Mouse (Mus musculus): ENCODE measurements around the gene Frat1. TPM values are rescaled to one million over a fixed set of nuclear protein-coding genes. Genes with fewer than 3 reads are reported as not detected.

Frat1 gene
- polyA plus RNA-seq, 1 experiment from 2014 or later: 10.1 TPM

- H3K27me3 ChIP-seq (ENCODE audit: control insufficient read depth, insufficient read depth, low read length): peaks cover 6% of the 10 kb centered on the region; the same call in 1 of the 2 replicates
- H3K36me3 ChIP-seq (ENCODE audit: control insufficient read depth, insufficient read depth, low read length): no peaks in the 10 kb centered on the region
- H3K4me3 ChIP-seq (ENCODE audit: low read depth, low read length): no peak overlapping the region
- H3K4me1 ChIP-seq (ENCODE audit: control insufficient read depth, insufficient read depth, low read length): peaks cover 20% of the 10 kb centered on the region
- H3K9ac ChIP-seq (ENCODE audit: low read length): no peak overlapping the region; the same call in 1 of the 2 replicates
- H3K4me2 ChIP-seq: peak overlapping the region; percentile 21
- DNase-seq (ENCODE audit: low spot score, missing footprints) (peak; percentile 84), ATAC-seq (ENCODE audit: low FRiP score) (peak; percentile 49; the same call in 1 of the 2 replicates)
- no peak overlapping the region for H3K27ac ChIP-seq (ENCODE audit: low read depth, low read length)
- H3K9me3 ChIP-seq (ENCODE audit: control insufficient read depth, low read length): no peaks in the 10 kb centered on the region
- 5% methylated on average over 6 of the region's 6 CpGs for WGBS
Observed at GRCm38 (mm10) chr19:41835816-41836215, 6.0 kb downstream of the Frat1 start.

GRCm38 (mm10) chr19:41836719-41837118 is 6.9 kb downstream of the Frat1 start:
- Histone ChIP-seq H3K27ac (ENCODE audit: low read depth, low read length) (no peak overlapping the region), H3K4me1 (ENCODE audit: control insufficient read depth, insufficient read depth, low read length) (peaks cover 12% of the 10 kb centered on the region), H3K4me3 (ENCODE audit: low read depth, low read length) (no peak overlapping the region), H3K9me3 (ENCODE audit: control insufficient read depth, low read length) (no peaks in the 10 kb centered on the region), H3K36me3 (ENCODE audit: control insufficient read depth, insufficient read depth, low read length) (no peaks in the 10 kb centered on the region), H3K9ac (ENCODE audit: low read length) (no peak overlapping the region), H3K27me3 (ENCODE audit: control insufficient read depth, insufficient read depth, low read length) (peaks cover 3% of the 10 kb centered on the region; the same call in 1 of the 2 replicates), H3K4me2 (no peak overlapping the region)
- peak; percentile 83 for DNase-seq (ENCODE audit: low spot score, missing footprints)
- 50% methylated on average over 3 of the region's 3 CpGs for WGBS
- ATAC-seq (ENCODE audit: low FRiP score): no peak

GRCm38 (mm10) chr19:41837194-41837916 is 7.6 kb downstream of the Frat1 start:
- ATAC-seq (ENCODE audit: low FRiP score): no peak
- Histone ChIP-seq H3K4me3 (ENCODE audit: low read depth, low read length) (no peak overlapping the region), H3K27ac (ENCODE audit: low read depth, low read length) (no peak overlapping the region), H3K27me3 (ENCODE audit: control insufficient read depth, insufficient read depth, low read length) (no peaks in the 10 kb centered on the region), H3K36me3 (ENCODE audit: control insufficient read depth, insufficient read depth, low read length) (no peaks in the 10 kb centered on the region), H3K4me2 (no peak overlapping the region), H3K4me1 (ENCODE audit: control insufficient read depth, insufficient read depth, low read length) (peaks cover 7% of the 10 kb centered on the region; the same call in 1 of the 2 replicates), H3K9me3 (ENCODE audit: control insufficient read depth, low read length) (no peaks in the 10 kb centered on the region), H3K9ac (ENCODE audit: low read length) (no peak overlapping the region)
- 78% methylated on average over 9 of the region's 9 CpGs for WGBS
- peak; percentile 83 for DNase-seq (ENCODE audit: low spot score, missing footprints)

- Histone ChIP-seq H3K27ac (ENCODE audit: low read depth, low read length) (no peak overlapping the region), H3K36me3 (ENCODE audit: control insufficient read depth, insufficient read depth, low read length) (no peaks in the 10 kb centered on the region), H3K4me1 (ENCODE audit: control insufficient read depth, insufficient read depth, low read length) (peaks cover 7% of the 10 kb centered on the region; the same call in 1 of the 2 replicates), H3K4me2 (no peak overlapping the region), H3K4me3 (ENCODE audit: low read depth, low read length) (no peak overlapping the region), H3K27me3 (ENCODE audit: control insufficient read depth, insufficient read depth, low read length) (no peaks in the 10 kb centered on the region), H3K9ac (ENCODE audit: low read length) (no peak overlapping the region), H3K9me3 (ENCODE audit: control insufficient read depth, low read length) (no peaks in the 10 kb centered on the region)
- DNase-seq (ENCODE audit: low spot score, missing footprints): no peak
- ATAC-seq (ENCODE audit: low FRiP score): no peak
- WGBS: 67% methylated on average over 4 of the region's 4 CpGs
Observed at GRCm38 (mm10) chr19:41837917-41838261, 8.1 kb downstream of the Frat1 start.

GRCm38 (mm10) chr19:41838808-41839207 is 9.0 kb downstream of the Frat1 start:
- Histone ChIP-seq H3K27ac (ENCODE audit: low read depth, low read length) (no peak overlapping the region), H3K4me2 (no peak overlapping the region), H3K9ac (ENCODE audit: low read length) (no peak overlapping the region), H3K9me3 (ENCODE audit: control insufficient read depth, low read length) (no peaks in the 10 kb centered on the region), H3K4me1 (ENCODE audit: control insufficient read depth, insufficient read depth, low read length) (peaks cover 7% of the 10 kb centered on the region; the same call in 1 of the 2 replicates), H3K27me3 (ENCODE audit: control insufficient read depth, insufficient read depth, low read length) (no peaks in the 10 kb centered on the region), H3K36me3 (ENCODE audit: control insufficient read depth, insufficient read depth, low read length) (no peaks in the 10 kb centered on the region), H3K4me3 (ENCODE audit: low read depth, low read length) (no peak overlapping the region)
- DNase-seq (ENCODE audit: low spot score, missing footprints) (peak; percentile 2), ATAC-seq (ENCODE audit: low FRiP score) (no peak)
- WGBS: 80% methylated on average over 6 of the region's 6 CpGs

GRCm38 (mm10) chr19:41839685-41840084 is 9.9 kb downstream of the Frat1 start:
- Histone ChIP-seq H3K9ac (ENCODE audit: low read length) (no peak overlapping the region), H3K27me3 (ENCODE audit: control insufficient read depth, insufficient read depth, low read length) (no peaks in the 10 kb centered on the region), H3K36me3 (ENCODE audit: control insufficient read depth, insufficient read depth, low read length) (no peaks in the 10 kb centered on the region), H3K4me2 (no peak overlapping the region), H3K27ac (ENCODE audit: low read depth, low read length) (no peak overlapping the region), H3K9me3 (ENCODE audit: control insufficient read depth, low read length) (no peaks in the 10 kb centered on the region), H3K4me3 (ENCODE audit: low read depth, low read length) (no peak overlapping the region), H3K4me1 (ENCODE audit: control insufficient read depth, insufficient read depth, low read length) (peaks cover 7% of the 10 kb centered on the region; the same call in 1 of the 2 replicates)
- peak; percentile 53 for DNase-seq (ENCODE audit: low spot score, missing footprints)
- 97% methylated on average over 3 of the region's 3 CpGs for WGBS
- ATAC-seq (ENCODE audit: low FRiP score): no peak

GRCm38 (mm10) chr19:41841105-41841750 is 11.5 kb downstream of the Frat1 start:
- H3K9me3 ChIP-seq (ENCODE audit: control insufficient read depth, low read length): no peaks in the 10 kb centered on the region
- no peak for ATAC-seq (ENCODE audit: low FRiP score)
- no peak overlapping the region for H3K27ac ChIP-seq (ENCODE audit: low read depth, low read length)
- H3K36me3 ChIP-seq (ENCODE audit: control insufficient read depth, insufficient read depth, low read length): no peaks in the 10 kb centered on the region
- 85% methylated on average over 7 of the region's 7 CpGs for WGBS
- H3K9ac ChIP-seq (ENCODE audit: low read length): no peak overlapping the region
- DNase-seq (ENCODE audit: low spot score, missing footprints): no peak
- H3K4me2 ChIP-seq: no peak overlapping the region
- H3K4me3 ChIP-seq (ENCODE audit: low read depth, low read length): no peak overlapping the region
- H3K4me1 ChIP-seq (ENCODE audit: control insufficient read depth, insufficient read depth, low read length): peaks cover 5% of the 10 kb centered on the region
- no peaks in the 10 kb centered on the region; the same call in 1 of the 2 replicates for H3K27me3 ChIP-seq (ENCODE audit: control insufficient read depth, insufficient read depth, low read length)

- ATAC-seq (ENCODE audit: low FRiP score) (no peak), DNase-seq (ENCODE audit: low spot score, missing footprints) (peak; percentile 85)
- H3K4me3 ChIP-seq (ENCODE audit: low read depth, low read length): no peak overlapping the region
- no peak overlapping the region for H3K4me2 ChIP-seq
- H3K27ac ChIP-seq (ENCODE audit: low read depth, low read length): no peak overlapping the region
- no peaks in the 10 kb centered on the region for H3K36me3 ChIP-seq (ENCODE audit: control insufficient read depth, insufficient read depth, low read length)
- H3K4me1 ChIP-seq (ENCODE audit: control insufficient read depth, insufficient read depth, low read length): peaks cover 12% of the 10 kb centered on the region
- 85% methylated on average over 4 of the region's 4 CpGs for WGBS
- no peaks in the 10 kb centered on the region for H3K9me3 ChIP-seq (ENCODE audit: control insufficient read depth, low read length)
- no peak overlapping the region for H3K9ac ChIP-seq (ENCODE audit: low read length)
- no peaks in the 10 kb centered on the region; the same call in 1 of the 2 replicates for H3K27me3 ChIP-seq (ENCODE audit: control insufficient read depth, insufficient read depth, low read length)
Observed at GRCm38 (mm10) chr19:41842196-41842595, 12.4 kb downstream of the Frat1 start.

GRCm38 (mm10) chr19:41842706-41843105 is 12.9 kb downstream of the Frat1 start:
- Histone ChIP-seq H3K4me1 (ENCODE audit: control insufficient read depth, insufficient read depth, low read length) (peaks cover 12% of the 10 kb centered on the region), H3K27ac (ENCODE audit: low read depth, low read length) (no peak overlapping the region), H3K9me3 (ENCODE audit: control insufficient read depth, low read length) (no peaks in the 10 kb centered on the region), H3K9ac (ENCODE audit: low read length) (no peak overlapping the region), H3K36me3 (ENCODE audit: control insufficient read depth, insufficient read depth, low read length) (no peaks in the 10 kb centered on the region), H3K4me3 (ENCODE audit: low read depth, low read length) (no peak overlapping the region), H3K4me2 (no peak overlapping the region), H3K27me3 (ENCODE audit: control insufficient read depth, insufficient read depth, low read length) (no peaks in the 10 kb centered on the region; the same call in 1 of the 2 replicates)
- ATAC-seq (ENCODE audit: low FRiP score): no peak
- WGBS: 89% methylated on average over 4 of the region's 4 CpGs
- peak; percentile 28 for DNase-seq (ENCODE audit: low spot score, missing footprints)

Data from midbrain, embryonic 11.5 days (tissue).